Mouse (Mus musculus) spleen, postnatal 10 days (tissue): ENCODE data around the gene Eif4ebp2.
A peak's percentile ranks its signal among the peaks of the same experiment; 100 is the strongest.
"Not testable (repeated sequence)": the region's sequence is repeated elsewhere in the genome, so short reads cannot be mapped to it uniquely, and the experiment has no call there.

Experiments
- DNase-seq, 2 experiments: peaks; one replicate each; pipeline ENCODE4 v3.0.0; 2021 to 2022; ENCODE audit warnings: low spot score in 2 of 2

Eif4ebp2 gene

GRCm38 (mm10) chr10:61465009-61465408, 12.5 kb upstream of the Eif4ebp2 start:
- no peak for DNase-seq

DNA sequence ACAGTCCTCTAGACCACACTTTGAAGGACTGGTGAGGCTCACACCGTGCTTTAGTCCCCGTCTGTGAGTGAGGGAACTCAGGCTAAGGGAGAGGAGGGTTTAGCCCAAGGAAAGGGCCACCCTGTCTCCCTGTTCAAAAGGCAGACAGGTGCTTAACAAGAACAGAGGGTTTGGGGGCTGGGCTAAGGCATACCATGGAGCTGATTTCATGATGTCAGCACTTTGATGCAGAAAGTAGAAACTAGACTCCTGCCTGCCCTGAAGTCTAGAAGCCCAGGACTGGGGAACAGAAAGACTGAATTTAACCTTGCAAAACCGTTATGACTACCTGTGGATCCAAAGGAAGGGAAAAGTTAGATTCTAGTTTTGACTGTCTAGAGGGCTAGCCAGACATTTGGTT, 4.7 kb upstream of the Eif4ebp2 start:
- DNase-seq, result no peak

GRCm38 (mm10) chr10:61453171-61453570, 710 bp upstream of the Eif4ebp2 start:
- DNase-seq, result not testable (repeated sequence)

DNA sequence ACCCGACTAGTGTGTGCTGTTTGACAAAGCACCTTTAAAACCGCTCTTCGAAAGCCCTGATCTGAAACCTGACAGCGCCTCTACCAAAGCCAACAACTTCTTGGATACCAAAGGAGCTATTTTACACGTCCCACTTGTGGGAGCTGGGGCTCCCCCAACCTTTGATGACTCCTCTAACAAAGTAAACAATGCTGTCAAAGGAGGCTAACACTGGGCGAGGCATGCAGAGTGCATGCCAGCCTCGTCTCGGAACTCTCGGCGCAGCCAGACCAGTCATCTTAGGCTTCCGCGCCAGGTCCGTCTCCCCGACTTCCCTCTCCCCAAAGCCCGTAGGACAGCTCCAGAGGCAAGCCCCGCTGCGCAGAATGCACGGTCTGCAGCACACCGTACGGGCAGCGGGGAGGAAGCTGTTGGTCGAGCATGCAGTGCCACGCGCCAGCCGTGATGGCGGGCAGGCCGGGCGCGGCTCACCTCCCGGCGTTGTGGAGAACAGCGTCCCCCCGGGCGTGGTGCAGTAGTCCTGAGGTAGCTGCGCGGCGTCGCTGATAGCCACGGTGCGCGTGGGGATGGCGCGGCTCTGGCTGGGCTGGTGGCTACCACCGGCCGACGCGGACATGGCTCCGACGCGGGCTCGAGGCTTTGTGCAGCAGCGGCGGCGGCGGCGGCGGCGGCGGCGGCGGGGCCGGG, 387 bp downstream of the Eif4ebp2 start:
- DNase-seq, result peak; percentile 65 to 73

- DNase-seq, result peak; percentile 40 to 62
Observed at GRCm38 (mm10) chr10:61451463-61451930, 964 bp downstream of the Eif4ebp2 start.

DNA sequence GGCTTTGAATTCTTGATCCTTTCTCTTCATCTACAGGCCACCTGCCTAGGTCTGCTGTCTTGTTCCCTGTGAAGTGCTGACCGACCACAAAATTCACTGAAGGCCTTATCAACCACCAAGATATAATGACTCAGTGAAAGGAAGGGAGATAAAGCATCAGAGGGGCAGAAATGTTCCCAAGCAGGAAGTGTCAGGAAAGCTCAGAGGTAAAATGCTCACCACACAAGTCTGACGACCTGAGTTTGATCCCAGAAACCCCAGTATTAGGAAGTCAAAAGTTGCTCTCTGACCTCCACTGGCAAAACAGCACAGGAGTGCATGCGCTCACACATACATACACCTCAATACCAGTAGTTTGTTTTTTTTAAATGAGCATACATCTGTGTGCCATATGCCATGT, 3.6 kb downstream of the Eif4ebp2 start:
- no peak for DNase-seq

GRCm38 (mm10) chr10:61447581-61448353, 4.7 kb downstream of the Eif4ebp2 start:
- no peak for DNase-seq

- no peak for DNase-seq
Observed at GRCm38 (mm10) chr10:61445016-61445415, 7.4 kb downstream of the Eif4ebp2 start.

GRCm38 (mm10) chr10:61443876-61444275, 8.6 kb downstream of the Eif4ebp2 start:
- no peak for DNase-seq

DNA sequence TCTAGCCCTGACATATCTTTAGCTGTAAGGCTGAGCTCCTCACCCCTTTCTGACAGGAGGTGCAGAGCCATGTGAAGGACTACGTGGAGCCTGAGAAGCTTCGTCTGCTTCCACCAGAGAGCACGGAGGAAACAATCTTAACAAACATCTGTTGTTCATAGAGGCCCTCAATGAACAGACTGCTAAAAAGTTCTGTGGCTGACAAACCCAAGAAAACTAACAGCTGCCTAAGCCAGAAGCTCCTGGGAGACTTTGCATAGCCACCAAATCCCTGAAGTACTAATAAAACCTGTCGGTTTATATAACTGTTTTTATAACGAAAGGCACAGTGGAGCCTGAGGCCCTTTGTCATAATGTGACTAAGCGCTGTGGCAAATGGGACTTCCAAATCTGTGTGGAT, 9.0 kb downstream of the Eif4ebp2 start:
- DNase-seq, result no peak

GRCm38 (mm10) chr10:61440202-61440800, 12.2 kb downstream of the Eif4ebp2 start:
- DNase-seq, result no peak

DNA sequence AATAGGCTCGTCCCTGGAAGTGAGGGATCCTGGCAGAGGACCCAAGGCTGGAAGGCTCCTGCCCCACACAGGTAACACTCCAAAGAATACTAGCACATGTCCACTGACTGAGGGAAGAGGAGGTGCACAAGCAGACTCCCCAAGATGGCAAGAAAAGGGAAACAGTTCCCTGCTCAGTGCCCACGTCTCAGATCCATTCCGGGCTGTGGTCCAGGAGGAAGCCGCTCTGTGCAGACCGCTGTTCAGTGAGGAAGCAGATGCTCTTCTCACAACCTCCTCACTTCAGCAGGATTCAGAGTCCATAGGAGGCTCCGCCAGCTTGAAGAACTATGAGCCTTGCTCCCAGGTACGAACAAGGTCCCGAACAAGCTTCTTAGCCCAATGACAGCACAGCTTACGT, 21.1 kb downstream of the Eif4ebp2 start:
- DNase-seq, result no peak

DNA sequence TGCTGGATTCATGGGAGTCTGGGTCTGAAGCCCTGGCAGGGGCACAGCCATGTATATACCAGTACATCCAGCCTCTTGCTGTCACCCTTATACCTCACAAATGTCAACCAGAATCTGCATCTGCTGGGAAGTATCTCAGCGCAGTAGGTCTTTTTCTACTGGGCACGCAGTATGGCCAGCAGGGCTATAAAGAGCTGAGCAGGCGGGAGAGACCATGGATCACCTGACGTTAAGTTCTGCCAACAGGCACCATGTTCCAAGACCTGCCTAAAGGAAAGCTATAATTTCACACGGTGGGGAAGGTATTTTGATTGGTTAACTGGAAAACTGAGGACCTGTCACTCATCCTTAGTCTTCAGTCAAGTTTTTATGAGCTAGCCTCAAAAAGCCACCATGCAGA, 23.4 kb downstream of the Eif4ebp2 start:
- no peak for DNase-seq

DNA sequence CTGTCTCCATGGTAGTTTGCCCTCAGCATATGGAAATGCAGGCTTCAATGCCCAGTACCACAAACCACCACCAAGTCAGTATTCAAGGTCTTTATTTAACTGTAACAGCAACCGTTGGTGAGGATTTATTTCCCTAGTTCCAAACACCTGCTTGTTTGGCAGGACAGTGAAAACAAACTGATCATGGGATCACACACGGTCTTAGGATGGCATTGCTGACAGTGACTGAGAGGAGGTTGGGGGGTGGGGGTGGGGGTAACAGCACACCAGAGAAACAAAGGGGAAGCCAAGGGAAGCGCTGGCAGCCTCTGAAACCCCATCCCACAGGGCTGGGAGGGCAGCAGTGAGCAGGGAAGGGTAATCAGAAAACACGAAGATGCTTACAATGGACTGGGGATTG, 24.0 kb downstream of the Eif4ebp2 start:
- DNase-seq, result no peak

GRCm38 (mm10) chr10:61427951-61428350, 24.5 kb downstream of the Eif4ebp2 start:
- DNase-seq, result no peak

- no peak for DNase-seq
Observed at GRCm38 (mm10) chr10:61426251-61426757, 26.2 kb downstream of the Eif4ebp2 start.

GRCm38 (mm10) chr10:61425047-61425446, 27.4 kb downstream of the Eif4ebp2 start:
- DNase-seq, result no peak

- no peak for DNase-seq
Observed at GRCm38 (mm10) chr10:61424500-61424899, 28.0 kb downstream of the Eif4ebp2 start.

GRCm38 (mm10) chr10:61423289-61423688, 29.2 kb downstream of the Eif4ebp2 start:
- peak in 1 of 2 experiments; percentile 68 for DNase-seq

GRCm38 (mm10) chr10:61422861-61423260, 29.6 kb downstream of the Eif4ebp2 start:
- DNase-seq, result no peak

DNA sequence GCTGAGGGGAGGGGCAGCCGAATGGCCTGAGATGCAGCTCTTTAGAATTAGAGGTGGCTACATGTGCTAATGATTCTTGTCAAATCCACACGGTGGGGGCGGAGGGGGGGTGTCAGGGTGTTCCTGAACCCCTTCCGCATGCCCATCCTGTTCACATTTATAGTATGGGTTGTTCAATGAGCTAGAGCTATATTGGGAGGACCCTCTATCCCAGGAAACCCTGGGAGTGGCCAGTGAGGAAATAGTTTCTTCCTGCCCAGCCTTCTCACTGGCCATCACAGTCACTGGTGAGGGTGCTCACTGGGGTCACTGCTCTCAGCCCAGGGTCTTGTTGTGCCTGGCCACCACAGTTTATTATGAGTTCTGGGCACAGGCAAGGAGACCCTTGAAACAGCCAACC, 32.5 kb downstream of the Eif4ebp2 start:
- no peak for DNase-seq

GRCm38 (mm10) chr10:61419146-61419545, 33.3 kb downstream of the Eif4ebp2 start:
- DNase-seq, result no peak
